Mouse (Mus musculus) heart, embryonic 15.5 days (tissue): ENCODE results near the gene Kri1. TPM values are rescaled to one million over a fixed set of nuclear protein-coding genes. Genes with fewer than 3 reads are reported as not detected.

Source experiments
- ATAC-seq: fragments of 200-750 bp; cut with Nextera tagmentation; replicated peaks from 2 replicates; pipeline ENCODE4 v1.8.0; 2017; ENCODE audit warnings: low read depth, moderate TSS enrichment; ENCODE audit not compliant: insufficient number of reproducible peaks, insufficient read depth, low FRiP score
- H3K27ac ChIP-seq: fragments of 300-500 bp; sonication (generic); 2 replicates; pipeline ENCODE4 v1.5.1; 2015; ENCODE audit warnings: mild to moderate bottlenecking, inconsistent platforms
- H3K27me3 ChIP-seq: fragments of 300-500 bp; sonication (generic); 2 replicates; pipeline ENCODE4 v1.6.1; 2015; ENCODE audit warnings: inconsistent platforms
- H3K36me3 ChIP-seq: fragments of 300-500 bp; sonication (generic); 2 replicates; pipeline ENCODE4 v1.6.1; 2015; ENCODE audit warnings: mild to moderate bottlenecking, inconsistent platforms
- H3K4me1 ChIP-seq: fragments of 300-500 bp; sonication (generic); replicated peaks from 2 replicates; pipeline ENCODE4 v1.6.1; 2015; ENCODE audit warnings: inconsistent platforms
- H3K4me2 ChIP-seq: fragments of 300-500 bp; sonication (generic); 2 replicates; pipeline ENCODE4 v1.6.1; 2015; ENCODE audit warnings: inconsistent platforms, mild to moderate bottlenecking, moderate library complexity
- H3K4me3 ChIP-seq: fragments of 300-500 bp; sonication (generic); 2 replicates; pipeline ENCODE4 v1.5.1; 2015; ENCODE audit warnings: mild to moderate bottlenecking, inconsistent platforms
- H3K9ac ChIP-seq: fragments of 300-500 bp; sonication (generic); 2 replicates; pipeline ENCODE4 v1.6.1; 2015; ENCODE audit warnings: mild to moderate bottlenecking, inconsistent platforms
- H3K9me3 ChIP-seq: fragments of 300-500 bp; sonication (generic); replicated peaks from 2 replicates; pipeline ENCODE4 v1.6.1; 2016; ENCODE audit warnings: inconsistent platforms
- WGBS: fragments of 180-500 bp; shearing (Covaris S2); methylation state at CpG from one replicate; pipeline ENCODE4 v1.1.7; 2015; ENCODE audit warnings: mixed read lengths; 5-methylcytosine and 5-hydroxymethylcytosine counted together
- polyA plus RNA-seq: library from polyadenylated mRNA; unstranded; fragments of >200 nt; fragmentation: Nextera tagmentation; extraction: Ambion mirVana; gene quantifications from 2 replicates; pipeline ENCODE4 v1.2.1, GENCODE M21; 2015

Kri1 gene
- polyA plus RNA-seq, 1 experiment from 2014 or later, result 10.4 TPM

- peaks cover 23% of the 10 kb centered on the region for H3K4me1 ChIP-seq
- WGBS, result under 1% methylated on average over 68 of the region's 90 CpGs
- H3K27ac ChIP-seq, result peak within 1 kb of the TSS; percentile 98
- peak within 1 kb of the TSS; percentile 100 for H3K9ac ChIP-seq
- H3K4me2 ChIP-seq, result peak within 1 kb of the TSS; percentile 83
- ATAC-seq, result peak; percentile 84
- peak within 1 kb of the TSS; percentile 97 for H3K4me3 ChIP-seq
- H3K9me3 ChIP-seq, result no peaks in the 10 kb centered on the region
- peaks cover 15% of the 10 kb centered on the region for H3K27me3 ChIP-seq
- peaks cover 21% of the 10 kb centered on the region for H3K36me3 ChIP-seq
These were observed 48.9 kb downstream of the Kri1 start, which contains the start of gene Keap1 for GRCm38 (mm10) chr9:21238733-21239464. Gene Keap1, minus strand, starts transcription at chr9:21239361.

GRCm38 (mm10) chr9:21238004-21238732 lies 49.6 kb downstream of the Kri1 start:
- peaks cover 22% of the 10 kb centered on the region for H3K4me1 ChIP-seq
- H3K9ac ChIP-seq, result peak overlapping the region; percentile 100
- H3K36me3 ChIP-seq, result peaks cover 28% of the 10 kb centered on the region
- peak; percentile 21; the same call in 1 of the 2 replicates for ATAC-seq
- H3K9me3 ChIP-seq, result no peaks in the 10 kb centered on the region
- peaks cover 8% of the 10 kb centered on the region for H3K27me3 ChIP-seq
- peak overlapping the region; percentile 97 for H3K4me3 ChIP-seq
- H3K4me2 ChIP-seq, result peak overlapping the region; percentile 83
- peak overlapping the region; percentile 98 for H3K27ac ChIP-seq
- under 1% methylated on average over 31 of the region's 31 CpGs for WGBS

GRCm38 (mm10) chr9:21237368-21238003 lies 50.3 kb downstream of the Kri1 start:
- peak; percentile 14; the same call in 1 of the 2 replicates for ATAC-seq
- Histone ChIP-seq H3K36me3 (peaks cover 35% of the 10 kb centered on the region), H3K27me3 (peaks cover 3% of the 10 kb centered on the region; the same call in 1 of the 2 replicates), H3K27ac (peak overlapping the region; percentile 98), H3K4me3 (peak overlapping the region; percentile 97), H3K9me3 (no peaks in the 10 kb centered on the region), H3K4me1 (peaks cover 22% of the 10 kb centered on the region), H3K9ac (peak overlapping the region; percentile 100), H3K4me2 (peak overlapping the region; percentile 83)
- 12% methylated on average over 19 of the region's 19 CpGs for WGBS

- Histone ChIP-seq H3K27ac (peak overlapping the region; percentile 98), H3K9ac (peak overlapping the region; percentile 100), H3K36me3 (peaks cover 38% of the 10 kb centered on the region), H3K9me3 (no peaks in the 10 kb centered on the region), H3K4me1 (peaks cover 22% of the 10 kb centered on the region), H3K27me3 (no peaks in the 10 kb centered on the region), H3K4me3 (peak overlapping the region; percentile 97), H3K4me2 (peak overlapping the region; percentile 83)
- ATAC-seq, result no peak
- 79% methylated on average over 25 of the region's 25 CpGs for WGBS
These were observed 50.8 kb downstream of the Kri1 start for GRCm38 (mm10) chr9:21236991-21237367.

- Histone ChIP-seq H3K4me1 (peaks cover 21% of the 10 kb centered on the region), H3K4me3 (no peak overlapping the region), H3K27me3 (no peaks in the 10 kb centered on the region), H3K4me2 (no peak overlapping the region), H3K27ac (no peak overlapping the region), H3K36me3 (peaks cover 54% of the 10 kb centered on the region), H3K9ac (no peak overlapping the region), H3K9me3 (no peaks in the 10 kb centered on the region)
- WGBS, result 74% methylated on average over 4 of the region's 4 CpGs
- no peak for ATAC-seq
These were observed 52.4 kb downstream of the Kri1 start for GRCm38 (mm10) chr9:21235341-21235740.

- no peaks in the 10 kb centered on the region for H3K27me3 ChIP-seq
- H3K27ac ChIP-seq, result no peak overlapping the region
- peaks cover 19% of the 10 kb centered on the region for H3K4me1 ChIP-seq
- peaks cover 68% of the 10 kb centered on the region for H3K36me3 ChIP-seq
- H3K9me3 ChIP-seq, result no peaks in the 10 kb centered on the region
- no peak overlapping the region for H3K4me2 ChIP-seq
- no peak for ATAC-seq
- 85% methylated on average over 28 of the region's 28 CpGs for WGBS
- H3K9ac ChIP-seq, result no peak overlapping the region
- H3K4me3 ChIP-seq, result no peak overlapping the region
These were observed 54.0 kb downstream of the Kri1 start for GRCm38 (mm10) chr9:21233805-21234204.

GRCm38 (mm10) chr9:21233366-21233765 lies 54.4 kb downstream of the Kri1 start:
- Histone ChIP-seq H3K4me2 (no peak overlapping the region), H3K36me3 (peaks cover 68% of the 10 kb centered on the region)
- WGBS, result 93% methylated on average over 29 of the region's 29 CpGs

GRCm38 (mm10) chr9:21232867-21233266 lies 54.9 kb downstream of the Kri1 start:
- H3K4me1 ChIP-seq, result peaks cover 20% of the 10 kb centered on the region
- H3K27ac ChIP-seq, result no peak overlapping the region
- H3K9me3 ChIP-seq, result no peaks in the 10 kb centered on the region
- no peak overlapping the region for H3K9ac ChIP-seq
- no peak overlapping the region for H3K4me2 ChIP-seq
- no peak for ATAC-seq
- no peak overlapping the region for H3K4me3 ChIP-seq
- H3K27me3 ChIP-seq, result no peaks in the 10 kb centered on the region
- 85% methylated on average over 5 of the region's 5 CpGs for WGBS
- H3K36me3 ChIP-seq, result peaks cover 68% of the 10 kb centered on the region

More at GRCm38 (mm10) chr9:21233366-21233765, 54.4 kb downstream of the Kri1 start:
- H3K9me3 ChIP-seq, result no peaks in the 10 kb centered on the region
- H3K27me3 ChIP-seq, result no peaks in the 10 kb centered on the region
- H3K9ac ChIP-seq, result no peak overlapping the region
- H3K4me1 ChIP-seq, result peaks cover 19% of the 10 kb centered on the region
- H3K27ac ChIP-seq, result no peak overlapping the region
- ATAC-seq, result no peak
- H3K4me3 ChIP-seq, result no peak overlapping the region

GRCm38 (mm10) chr9:21231551-21231950 lies 56.2 kb downstream of the Kri1 start:
- Histone ChIP-seq H3K36me3 (peaks cover 68% of the 10 kb centered on the region), H3K4me2 (no peak overlapping the region), H3K4me3 (no peak overlapping the region), H3K27ac (no peak overlapping the region), H3K4me1 (peaks cover 20% of the 10 kb centered on the region), H3K27me3 (no peaks in the 10 kb centered on the region), H3K9ac (no peak overlapping the region), H3K9me3 (no peaks in the 10 kb centered on the region)
- no peak for ATAC-seq
- 50% methylated on average over 23 of the region's 23 CpGs for WGBS

- Histone ChIP-seq H3K9me3 (no peaks in the 10 kb centered on the region), H3K4me1 (peaks cover 24% of the 10 kb centered on the region), H3K4me3 (peak overlapping the region; percentile 46), H3K36me3 (peaks cover 32% of the 10 kb centered on the region), H3K27ac (peak overlapping the region; percentile 31; the same call in 1 of the 2 replicates), H3K9ac (peak overlapping the region; percentile 56), H3K4me2 (peak overlapping the region; percentile 73), H3K27me3 (no peaks in the 10 kb centered on the region)
- WGBS, result 8% methylated on average over 16 of the region's 16 CpGs
- peak; percentile 51 for ATAC-seq
These were observed 60.4 kb downstream of the Kri1 start for GRCm38 (mm10) chr9:21227342-21227741.

- 12% methylated on average over 7 of the region's 7 CpGs for WGBS
- Histone ChIP-seq H3K36me3 (peaks cover 14% of the 10 kb centered on the region), H3K9ac (peak overlapping the region; percentile 42), H3K4me3 (peak overlapping the region; percentile 50), H3K9me3 (no peaks in the 10 kb centered on the region), H3K27me3 (no peaks in the 10 kb centered on the region), H3K27ac (peak overlapping the region; percentile 77), H3K4me1 (peaks cover 35% of the 10 kb centered on the region), H3K4me2 (peak overlapping the region; percentile 70)
- no peak for ATAC-seq
These were observed 62.4 kb downstream of the Kri1 start for GRCm38 (mm10) chr9:21225415-21225758.
